Mouse (Mus musculus): ENCODE data around the gene Rnf43. TPM values are rescaled to one million over a fixed set of nuclear protein-coding genes. Genes with fewer than 3 reads are reported as not detected.

The Rnf43 gene
- total RNA-seq, 2 experiments from 2014 or later, result 4.4 to 5.7 TPM

GRCm38 (mm10) chr11:87744964-87745363 is 82.4 kb downstream of the Rnf43 start:
- DNase-seq (ENCODE audit: low spot score in 2 of 2), result no peak

GRCm38 (mm10) chr11:87745632-87746555 is 83.4 kb downstream of the Rnf43 start:
- DNase-seq (ENCODE audit: low spot score in 2 of 2), result no peak

GRCm38 (mm10) chr11:87747312-87747711 is 84.8 kb downstream of the Rnf43 start:
- no peak for DNase-seq (ENCODE audit: low spot score in 2 of 2)

DNA sequence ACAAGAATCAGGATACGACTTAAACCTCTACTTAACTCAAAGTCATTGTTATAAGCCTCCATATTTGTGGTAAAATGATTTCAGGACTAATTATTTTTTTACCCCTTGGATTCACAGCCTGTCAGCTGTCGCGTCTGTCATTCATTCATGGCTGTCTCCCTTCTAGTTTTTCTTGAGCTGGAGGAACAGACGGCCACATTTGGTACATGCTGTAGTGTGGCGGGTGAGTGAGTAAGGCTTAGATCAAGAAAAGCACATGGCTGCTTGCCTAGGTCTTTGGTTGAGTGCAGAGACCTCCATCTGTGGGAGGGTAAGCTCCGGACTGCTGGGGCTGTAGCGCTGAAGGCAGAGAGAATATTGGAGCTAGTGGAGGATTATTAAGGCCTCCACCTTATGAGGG is 85.2 kb downstream of the Rnf43 start:
- DNase-seq (ENCODE audit: low spot score in 2 of 2), result no peak

GRCm38 (mm10) chr11:87748132-87749119 is 85.9 kb downstream of the Rnf43 start:
- DNase-seq (ENCODE audit: low spot score in 2 of 2), result no peak

DNA sequence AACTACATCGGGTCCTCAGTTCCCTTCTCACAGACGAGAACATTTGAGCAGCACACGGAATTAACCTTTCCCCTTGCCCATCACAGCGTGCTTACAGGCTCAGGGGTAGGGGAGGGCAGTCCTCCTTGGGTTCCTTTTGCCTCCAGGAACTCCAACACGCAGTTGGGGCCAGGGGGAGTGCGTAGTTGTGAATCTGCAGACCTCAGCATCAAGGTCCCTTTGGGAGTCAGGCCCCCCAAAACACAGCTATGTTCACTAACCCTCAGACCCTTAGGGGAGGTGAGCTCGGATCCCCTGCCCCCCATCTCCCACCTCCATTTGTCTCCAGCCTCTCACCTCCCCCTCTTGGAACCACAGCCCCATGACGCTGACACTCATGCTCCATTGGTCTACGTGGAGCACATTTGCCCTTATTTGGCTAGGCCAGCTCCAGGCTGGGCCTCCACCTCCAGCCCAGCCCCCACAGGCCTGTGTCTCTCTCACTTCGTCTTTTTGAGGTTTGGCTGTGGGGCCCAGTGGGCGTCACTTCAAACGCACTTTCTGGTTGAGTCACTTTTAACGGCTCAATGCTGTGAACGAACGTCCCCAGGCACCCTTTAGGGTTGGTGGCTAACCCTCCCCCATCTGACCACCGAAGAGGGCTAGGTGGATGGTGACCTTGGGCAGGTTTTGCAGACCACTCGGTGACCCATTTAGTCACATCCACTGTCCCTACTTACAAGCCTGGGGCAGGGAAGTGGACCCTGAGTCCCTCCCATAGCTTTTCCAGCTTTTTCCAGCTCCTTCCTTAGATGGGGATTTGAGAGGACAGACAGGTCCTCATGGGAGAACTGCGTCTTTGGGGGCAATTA is 86.9 kb downstream of the Rnf43 start:
- peak in 1 of 2 experiments; percentile 31 for DNase-seq (ENCODE audit: low spot score in 2 of 2)

DNA sequence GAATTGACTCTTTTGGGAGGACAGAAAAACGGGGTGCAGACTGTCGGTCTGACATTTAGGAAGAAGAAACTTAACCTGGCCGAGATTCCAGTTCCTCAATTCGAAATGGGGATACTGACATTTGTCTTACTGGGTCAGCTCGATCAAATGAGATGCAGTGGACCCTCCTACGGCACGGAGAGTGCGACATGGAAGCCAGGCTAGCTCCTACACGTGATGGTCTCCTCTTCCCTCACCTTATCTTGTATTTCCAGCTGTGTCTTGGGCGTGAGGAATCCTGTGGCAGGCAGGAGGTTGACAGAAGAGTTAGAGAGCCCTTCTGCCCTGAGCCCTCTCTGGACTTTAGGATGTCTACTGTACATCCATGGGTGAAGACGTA is 87.5 kb downstream of the Rnf43 start:
- DNase-seq (ENCODE audit: low spot score in 2 of 2), result no peak

- no peak for DNase-seq (ENCODE audit: low spot score in 2 of 2)
Observed at GRCm38 (mm10) chr11:87750521-87750920, 88.0 kb downstream of the Rnf43 start.

DNA sequence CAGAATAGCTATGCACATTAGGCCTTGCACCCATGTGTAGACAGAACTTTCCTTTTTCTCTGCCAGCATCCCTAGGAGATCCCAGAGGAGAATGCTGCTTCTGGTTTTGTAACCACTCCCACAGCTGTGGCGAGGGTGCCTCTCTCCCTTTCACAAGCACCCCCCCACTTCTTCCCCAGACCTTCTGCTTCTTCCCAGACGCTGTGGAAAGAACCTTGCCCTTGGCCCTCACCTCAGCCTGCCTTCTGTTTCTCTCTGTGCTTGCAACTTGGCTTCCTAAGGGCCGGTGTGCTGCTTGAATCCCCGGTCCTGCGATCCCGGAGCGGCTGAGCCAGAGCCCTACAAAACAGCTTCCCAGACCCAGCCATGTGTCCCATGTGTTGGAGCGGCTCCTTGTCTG is 88.5 kb downstream of the Rnf43 start:
- no peak for DNase-seq (ENCODE audit: low spot score in 2 of 2)

GRCm38 (mm10) chr11:87751491-87751966 is 89.0 kb downstream of the Rnf43 start:
- DNase-seq (ENCODE audit: low spot score in 2 of 2), result no peak

DNA sequence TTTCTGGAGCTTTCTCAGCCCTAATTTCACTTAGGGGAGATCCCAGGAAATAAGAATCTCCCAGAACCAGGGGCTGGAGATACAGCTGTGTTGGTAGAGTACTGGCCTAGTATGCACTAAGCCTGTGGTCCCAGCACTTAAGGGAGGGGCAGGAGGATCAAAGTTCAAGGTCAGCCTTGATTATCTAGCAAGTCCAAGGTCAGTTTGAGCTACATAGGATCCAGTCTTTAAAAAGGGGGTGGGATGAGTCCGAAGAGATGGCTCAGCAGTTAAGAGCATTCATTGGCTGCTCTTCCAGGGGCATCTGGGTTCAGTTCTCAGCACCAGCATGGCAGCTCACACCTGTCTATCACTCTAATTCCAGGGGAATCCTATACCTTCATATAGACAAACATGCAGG is 89.8 kb downstream of the Rnf43 start:
- DNase-seq (ENCODE audit: low spot score in 2 of 2), result no peak

GRCm38 (mm10) chr11:87753255-87753654 is 90.7 kb downstream of the Rnf43 start:
- DNase-seq (ENCODE audit: low spot score in 2 of 2), result no peak

DNA sequence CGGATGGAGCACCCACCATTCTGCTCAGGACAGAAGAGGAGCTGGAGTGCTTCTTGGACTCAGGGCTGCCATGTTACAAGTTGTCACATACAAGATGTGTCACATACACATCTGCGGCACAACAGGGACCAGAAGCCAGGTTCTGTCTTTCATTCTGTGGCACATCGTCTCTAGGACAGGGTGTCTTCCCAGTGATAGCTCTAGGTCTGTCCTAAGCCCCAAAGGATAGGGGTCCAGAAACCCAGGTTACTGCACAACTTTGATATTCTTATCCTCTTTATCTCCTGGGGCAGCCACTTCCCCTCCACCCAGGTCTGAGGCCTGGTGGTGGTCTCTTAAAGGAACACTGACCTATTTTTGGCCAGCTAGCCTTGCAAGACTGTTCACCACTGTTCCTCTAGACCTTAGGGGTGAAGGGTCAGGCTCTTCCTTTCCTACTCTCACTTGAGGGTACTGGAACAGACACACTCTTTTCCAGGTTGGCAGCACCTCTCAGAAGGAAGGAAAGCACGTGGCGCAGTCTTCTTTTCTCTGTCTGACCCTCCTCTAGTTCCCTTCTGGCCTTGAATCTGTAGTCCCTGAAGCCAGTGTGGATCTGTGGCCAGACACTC is 91.5 kb downstream of the Rnf43 start:
- DNase-seq (ENCODE audit: low spot score in 2 of 2), result no peak

- DNase-seq (ENCODE audit: low spot score in 2 of 2), result no peak
Observed at GRCm38 (mm10) chr11:87754603-87755002, 92.1 kb downstream of the Rnf43 start.

- DNase-seq (ENCODE audit: low spot score in 2 of 2), result no peak
Observed at GRCm38 (mm10) chr11:87755360-87756017, 93.0 kb downstream of the Rnf43 start.

DNA sequence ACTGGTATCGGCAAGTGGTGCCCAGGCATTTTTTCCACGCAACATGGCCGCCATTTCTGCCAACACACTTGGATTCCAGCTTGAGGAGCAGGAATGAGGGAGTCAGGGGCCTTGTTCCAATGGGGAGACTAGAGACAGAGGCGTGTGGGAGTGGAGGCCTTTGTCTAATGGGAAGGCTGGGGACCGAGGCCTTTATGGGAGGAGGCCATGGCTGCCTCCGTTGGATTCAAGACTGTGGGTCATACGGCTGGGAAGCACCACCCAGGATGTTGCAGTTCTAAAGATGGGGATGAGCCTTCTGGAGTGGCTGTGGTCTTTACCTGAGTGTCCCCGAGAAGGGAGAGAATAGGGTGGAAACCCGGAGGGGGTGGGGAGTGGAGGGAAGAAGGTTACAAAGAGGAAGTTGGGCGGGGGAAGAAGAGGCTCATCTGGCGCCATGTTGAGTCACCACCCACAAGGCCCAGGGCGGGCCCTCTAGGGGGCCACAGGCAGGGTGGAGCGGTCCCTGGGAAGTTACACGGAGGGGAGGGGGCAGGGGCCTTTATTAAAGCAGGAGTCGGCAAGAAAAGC is 93.8 kb downstream of the Rnf43 start:
- no peak for DNase-seq (ENCODE audit: low spot score in 2 of 2)

GRCm38 (mm10) chr11:87757001-87757954 is 94.8 kb downstream of the Rnf43 start:
- DNase-seq (ENCODE audit: low spot score in 2 of 2), result no peak

Data from adrenal gland, postnatal 4 days (tissue).